Mouse (Mus musculus) kidney, embryonic 15.5 days (tissue): ENCODE results near the gene Fibcd1. TPM values are rescaled to one million over a fixed set of nuclear protein-coding genes. Genes with fewer than 3 reads are reported as not detected.

ENCODE experiments used
- polyA plus RNA-seq: library from polyadenylated mRNA; unstranded; fragments of >200 nt; fragmentation: Nextera tagmentation; extraction: Ambion mirVana; gene quantifications from 2 replicates; pipeline ENCODE4 v1.2.1, GENCODE M21; 2015

The Fibcd1 gene
- polyA plus RNA-seq, 1 experiment from 2014 or later = 1.6 TPM

Other genes starting within 250 kb of the Fibcd1 start
- gene Prdm12, start 206.0 kb downstream of the Fibcd1 start, polyA plus RNA-seq = not detected in 2 replicates
- 75.7 and 77.7 TPM in 2 replicates for gene Exosc2, start 175.3 kb downstream of the Fibcd1 start, polyA plus RNA-seq
- 43.9 and 46.2 TPM in 2 replicates for gene Abl1, start 157.6 kb downstream of the Fibcd1 start, polyA plus RNA-seq
- 0.08 TPM in 1 of 2 replicates, not detected in the other for gene Qrfp, start 35.4 kb downstream of the Fibcd1 start, polyA plus RNA-seq
- 3.5 and 4.5 TPM in 2 replicates for gene Lamc3, start 41.3 kb upstream of the Fibcd1 start, polyA plus RNA-seq
- gene Aif1l, start 104.1 kb upstream of the Fibcd1 start, polyA plus RNA-seq = 75.5 and 76.3 TPM in 2 replicates
- gene Nup214, start 128.4 kb upstream of the Fibcd1 start, polyA plus RNA-seq = 91.5 and 94.7 TPM in 2 replicates
- 1.6 and 2.3 TPM in 2 replicates for gene Fam78a, start 238.9 kb upstream of the Fibcd1 start, polyA plus RNA-seq
- 4.4 and 7.1 TPM in 2 replicates for gene Plpp7, start 249.5 kb upstream of the Fibcd1 start, polyA plus RNA-seq